Mouse (Mus musculus) adipose tissue, adult 10 weeks (tissue): ENCODE measurements around the gene Dffb. TPM values are rescaled to one million over a fixed set of nuclear protein-coding genes. Genes with fewer than 3 reads are reported as not detected.

Experiments used
- polyA plus RNA-seq: library from polyadenylated mRNA; stranded (reverse); fragments of 350-450 nt; fragmentation: Illumina TruSeq; extraction: RNeasy Lipid Tissue Mini Kit (QIAGEN cat#74804); gene quantifications from one replicate; pipeline ENCODE4 v1.2.3, GENCODE M21; 2014; ENCODE audit warnings: low read depth, low replicate concordance

The Dffb gene
- polyA plus RNA-seq = 10.6 TPM

DNA sequence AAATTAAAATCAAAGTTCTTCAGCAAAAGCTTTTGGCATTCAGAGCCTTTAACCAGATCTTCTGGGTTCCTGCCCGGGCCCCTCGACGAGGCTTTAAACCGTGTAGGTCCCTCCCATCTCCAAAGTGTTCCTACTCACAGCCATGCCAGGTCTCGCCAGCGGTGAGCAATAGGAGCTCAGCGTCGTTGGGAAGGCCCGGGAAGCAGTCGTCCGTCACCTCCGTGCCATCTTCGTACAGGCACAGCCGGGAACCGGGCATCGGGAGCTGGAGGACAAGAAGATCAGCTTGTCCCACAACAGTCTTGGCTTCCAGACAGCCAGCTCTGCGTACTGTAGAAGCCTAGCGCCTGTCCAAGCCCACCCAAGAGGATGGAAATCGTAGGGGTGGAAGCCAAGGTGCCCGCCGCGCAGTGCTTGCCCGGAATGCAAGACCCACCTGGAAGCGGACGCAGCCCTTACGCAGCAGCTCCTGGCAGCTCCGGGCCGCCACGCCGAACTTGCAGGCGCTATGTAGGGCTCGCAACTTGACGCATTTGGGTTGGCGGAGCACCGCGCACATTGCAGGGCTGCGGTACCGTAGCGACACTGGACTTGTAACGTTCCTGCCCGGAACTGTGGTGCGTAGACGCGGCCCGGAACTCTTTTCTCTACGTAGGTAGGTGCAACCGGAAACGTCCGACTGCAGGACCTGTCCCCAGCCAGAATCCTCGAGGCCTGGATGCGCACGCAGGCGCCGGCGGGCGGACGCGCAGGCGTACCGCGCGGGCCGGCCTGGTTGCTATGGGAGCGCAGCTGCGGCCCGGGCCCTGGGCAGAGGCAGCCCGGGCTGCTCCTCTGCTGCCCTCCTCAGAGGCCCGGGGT is at the start of gene Dffb, which contains the start of gene Cep104:
Dffb (minus strand) TSS at position 696 of the 861 bp plus-strand sequence.
Cep104 (plus strand) TSS at position 764 of the 861 bp plus-strand sequence.

DNA sequence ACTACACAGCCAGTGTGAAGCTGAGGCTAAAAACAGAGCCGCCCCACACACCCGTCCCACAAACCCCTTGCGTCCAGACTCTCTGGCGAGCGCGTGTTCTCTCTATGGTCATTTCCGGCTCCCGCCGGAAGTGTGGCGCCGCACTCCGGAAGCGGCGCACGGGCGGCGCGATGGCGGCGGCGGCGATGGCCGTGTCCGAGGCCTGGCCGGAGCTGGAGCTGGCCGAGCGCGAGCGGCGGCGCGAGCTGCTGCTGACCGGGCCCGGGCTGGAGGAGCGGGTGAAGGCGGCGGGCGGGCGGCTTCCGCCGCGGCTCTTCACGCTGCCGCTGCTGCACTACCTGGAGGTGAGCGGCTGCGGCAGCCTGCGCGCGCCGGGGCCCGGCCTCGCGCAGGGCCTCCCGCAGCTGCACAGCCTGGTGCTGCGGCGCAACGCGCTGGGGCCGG is 36.7 kb upstream of the Dffb start, which contains the start of gene Lrrc47:
Lrrc47 (plus strand) TSS at position 86 of the 444 bp plus-strand sequence.

DNA sequence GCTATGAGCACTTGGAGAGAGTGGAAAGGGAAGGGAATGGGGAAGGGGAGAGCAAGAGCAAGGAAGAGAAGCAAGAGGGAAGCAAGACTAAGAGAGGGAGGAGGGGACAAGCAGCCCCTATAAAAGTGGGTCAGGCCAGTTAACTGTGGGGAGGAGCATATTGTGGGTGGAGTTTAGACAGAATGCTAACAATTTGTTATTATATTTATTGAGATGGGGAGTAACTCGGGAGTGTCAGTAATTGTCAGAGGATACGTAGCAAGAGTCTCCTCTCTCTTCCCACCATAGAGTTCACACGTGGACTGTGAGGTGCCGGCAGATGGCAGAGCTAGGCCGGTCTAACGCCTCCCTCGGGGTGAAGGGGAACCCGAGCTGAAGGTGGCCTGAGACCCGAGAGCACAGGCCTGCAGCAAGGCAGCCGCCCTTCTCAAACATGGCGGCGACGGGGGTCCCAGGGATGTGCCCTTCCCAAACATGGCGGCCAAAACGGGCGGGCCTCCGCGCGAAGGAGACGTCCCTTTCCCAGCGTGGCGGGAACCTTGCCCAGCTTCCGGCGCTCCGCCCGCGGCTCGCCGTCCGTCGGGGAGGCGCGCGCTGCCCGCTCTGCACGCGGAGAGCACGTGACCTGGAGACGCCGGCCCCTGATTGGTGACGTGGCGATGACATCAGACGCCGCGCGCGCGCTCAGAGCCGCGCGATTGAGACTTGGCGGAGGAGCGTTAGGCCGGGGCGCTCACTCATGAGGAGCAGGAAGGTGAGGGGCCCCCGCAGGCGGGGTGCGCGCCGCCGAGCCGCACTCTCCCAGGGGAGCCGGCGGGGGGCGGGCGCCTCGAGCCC is 18.1 kb downstream of the Dffb start, which contains the start of gene A430005L14Rik:
A430005L14Rik (plus strand) TSS at position 669 of the 837 bp plus-strand sequence.

Other genes with a start within 250 kb of the Dffb start
- 24.2 TPM for gene A430005L14Rik, start 17.9 kb downstream of the Dffb start, polyA plus RNA-seq
- gene Cep104, start 68 bp upstream of the Dffb start, polyA plus RNA-seq = 20.0 TPM
- 25.8 TPM for gene Lrrc47, start 36.6 kb upstream of the Dffb start, polyA plus RNA-seq
- 172 TPM for gene Smim1, start 51.1 kb upstream of the Dffb start, polyA plus RNA-seq
- 1.4 TPM for gene Ccdc27, start 67.6 kb upstream of the Dffb start, polyA plus RNA-seq
- 0.68 TPM for gene Trp73, start 165.1 kb upstream of the Dffb start, polyA plus RNA-seq
- 7.9 TPM for gene Wrap73, start 167.2 kb upstream of the Dffb start, polyA plus RNA-seq
- gene Tprgl, start 185.5 kb upstream of the Dffb start, polyA plus RNA-seq = 117 TPM
- 15.0 TPM for gene Megf6, start 195.6 kb upstream of the Dffb start, polyA plus RNA-seq